Mouse (Mus musculus) neural tube, embryonic 14.5 days (tissue): ENCODE measurements around the gene Nup107. TPM values are rescaled to one million over a fixed set of nuclear protein-coding genes. Genes with fewer than 3 reads are reported as not detected.
"Not testable (repeated sequence)": the region's sequence is repeated elsewhere in the genome, so short reads cannot be mapped to it uniquely, and the experiment has no call there.

Source experiments
- ATAC-seq: fragments of 200-750 bp; cut with Nextera tagmentation; 2 replicates; pipeline ENCODE4 v1.8.0; 2017; ENCODE audit warnings: low read depth, mild to moderate bottlenecking, moderate TSS enrichment, moderate library complexity
- H3K27ac ChIP-seq: fragments of 300-500 bp; sonication (generic); 2 replicates; pipeline ENCODE4 v1.5.1; 2014; ENCODE audit warnings: low read depth, mild to moderate bottlenecking, control low read depth, low read length, moderate library complexity, mixed read lengths
- H3K27me3 ChIP-seq: fragments of 300-500 bp; sonication (generic); 2 replicates; pipeline ENCODE4 v1.6.1; 2014; ENCODE audit warnings: low read length; ENCODE audit not compliant: control insufficient read depth, insufficient read depth
- H3K36me3 ChIP-seq: fragments of 300-500 bp; sonication (generic); 2 replicates; pipeline ENCODE4 v1.6.1; 2014; ENCODE audit warnings: low read length, mixed read lengths; ENCODE audit not compliant: control insufficient read depth, insufficient read depth
- H3K4me1 ChIP-seq: fragments of 300-500 bp; sonication (generic); 2 replicates; pipeline ENCODE4 v1.6.1; 2014; ENCODE audit warnings: low read length; ENCODE audit not compliant: control insufficient read depth, insufficient read depth
- H3K4me2 ChIP-seq: fragments of 300-500 bp; sonication (generic); 2 replicates; pipeline ENCODE4 v1.6.1; 2014; ENCODE audit warnings: mild to moderate bottlenecking, low read depth, low read length, control low read depth
- H3K4me3 ChIP-seq: fragments of 300-500 bp; sonication (generic); 2 replicates; pipeline ENCODE4 v1.5.1; 2014; ENCODE audit warnings: low read depth, low read length, control low read depth, mixed read lengths
- H3K9ac ChIP-seq: fragments of 300-500 bp; sonication (generic); replicated peaks from 2 replicates; pipeline ENCODE4 v1.6.1; 2014; ENCODE audit warnings: low read depth, mild to moderate bottlenecking, control low read depth, low read length, mixed read lengths
- H3K9me3 ChIP-seq: fragments of 300-500 bp; sonication (generic); 2 replicates; pipeline ENCODE4 v1.6.1; 2016; ENCODE audit warnings: low read length; ENCODE audit not compliant: control insufficient read depth
- WGBS: fragments of 180-500 bp; shearing (Covaris S2); extraction: QIAGEN DNeasy Blood & Tissue Kit; methylation state at CpG from one replicate; pipeline ENCODE4 v1.1.7; 2014; 5-methylcytosine and 5-hydroxymethylcytosine counted together
- polyA plus RNA-seq: library from polyadenylated mRNA; unstranded; fragments of >200 nt; fragmentation: Nextera tagmentation; extraction: Ambion mirVana; gene quantifications from 2 replicates; pipeline ENCODE4 v1.2.1, GENCODE M21; 2014

Nup107 gene
- polyA plus RNA-seq, 1 experiment from 2014 or later: 34.5 TPM

DNA sequence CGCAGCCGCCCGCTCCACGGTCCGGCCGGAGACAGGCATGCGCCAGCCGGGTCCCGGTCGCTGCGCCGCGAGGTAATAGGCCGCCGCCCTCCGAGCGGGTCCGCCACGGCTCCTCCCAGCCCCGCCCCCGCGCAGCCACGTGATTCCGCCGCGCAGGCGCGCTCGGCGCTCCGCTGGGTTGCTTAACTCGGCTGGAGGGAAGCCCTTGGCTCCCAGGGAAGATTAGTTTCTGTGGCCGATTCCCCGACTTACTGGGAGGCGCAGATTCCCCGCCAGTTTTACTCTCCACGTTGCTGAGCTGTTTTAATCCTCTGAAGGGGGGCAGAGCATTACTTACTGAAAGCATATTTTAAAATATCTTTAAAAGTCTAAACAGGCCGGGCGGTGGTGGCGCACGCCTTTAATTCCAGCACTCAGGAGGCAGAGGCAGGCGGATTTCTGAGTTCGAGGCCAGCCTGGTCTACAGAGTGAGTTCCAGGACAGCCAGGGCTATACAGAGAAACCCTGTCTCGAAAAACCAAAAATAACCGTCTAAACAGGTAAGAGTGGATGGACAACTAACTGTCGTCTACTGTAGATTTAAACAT, 46.1 kb downstream of the Nup107 start, which contains the start of gene Slc35e3:
Slc35e3 (minus strand) TSS at position 69 of the 587 bp plus-strand sequence.
- Histone ChIP-seq H3K27ac (no peak within 1 kb of the TSS), H3K36me3 (peaks cover 8% of the 10 kb centered on the region), H3K4me1 (peaks cover 20% of the 10 kb centered on the region), H3K4me2 (peak within 1 kb of the TSS; percentile 63), H3K4me3 (peak within 1 kb of the TSS; percentile 53), H3K27me3 (no peaks in the 10 kb centered on the region), H3K9ac (peak within 1 kb of the TSS; percentile 58), H3K9me3 (no peaks in the 10 kb centered on the region)
- 17% methylated on average over 36 of the region's 46 CpGs for WGBS
- ATAC-seq: peak; percentile 98

DNA sequence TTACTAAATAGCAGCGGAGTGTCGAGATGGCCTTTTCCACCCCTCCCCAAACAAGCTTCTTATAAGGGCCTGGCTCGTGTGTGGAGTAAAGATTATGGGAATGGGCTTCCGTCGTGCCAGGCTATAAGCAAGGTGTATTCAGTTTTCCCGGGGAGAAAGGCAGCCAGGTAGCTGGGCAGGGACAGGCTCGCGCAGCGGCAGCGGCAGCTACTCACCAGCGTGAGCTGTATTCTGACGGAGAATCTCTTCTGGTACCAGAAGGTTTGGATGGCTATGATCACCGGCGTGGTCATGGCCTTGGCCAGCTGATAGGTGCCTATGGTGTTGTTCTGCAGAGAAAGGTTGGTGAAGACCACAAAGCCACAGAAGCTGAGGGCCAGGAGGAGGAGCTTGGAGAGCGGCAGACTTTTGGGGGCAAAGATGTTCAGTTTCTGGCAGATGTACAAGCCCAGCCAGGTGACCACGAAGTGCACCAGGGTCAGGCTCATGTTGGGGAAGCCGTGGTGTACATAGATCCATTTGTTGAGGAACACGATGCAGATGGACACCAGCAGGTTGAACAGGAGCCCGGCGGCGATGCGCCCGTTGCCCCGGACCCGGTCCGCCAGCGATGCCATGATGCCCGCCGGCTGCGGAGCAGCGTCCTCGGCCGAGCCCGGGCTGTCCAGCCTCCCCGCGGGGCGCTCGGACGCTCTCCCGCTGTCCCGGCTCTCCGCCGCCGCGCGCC, 46.8 kb downstream of the Nup107 start:
- H3K36me3 ChIP-seq, H3K9me3 ChIP-seq, H3K27me3 ChIP-seq, H3K27ac ChIP-seq: not testable (repeated sequence)
- peak; percentile 69 for ATAC-seq
- Histone ChIP-seq H3K4me1 (peaks cover 20% of the 10 kb centered on the region), H3K9ac (peak overlapping the region; percentile 58), H3K4me3 (peak overlapping the region; percentile 53), H3K4me2 (peak overlapping the region; percentile 63)
- WGBS: 2% methylated on average over 12 of the region's 46 CpGs

DNA sequence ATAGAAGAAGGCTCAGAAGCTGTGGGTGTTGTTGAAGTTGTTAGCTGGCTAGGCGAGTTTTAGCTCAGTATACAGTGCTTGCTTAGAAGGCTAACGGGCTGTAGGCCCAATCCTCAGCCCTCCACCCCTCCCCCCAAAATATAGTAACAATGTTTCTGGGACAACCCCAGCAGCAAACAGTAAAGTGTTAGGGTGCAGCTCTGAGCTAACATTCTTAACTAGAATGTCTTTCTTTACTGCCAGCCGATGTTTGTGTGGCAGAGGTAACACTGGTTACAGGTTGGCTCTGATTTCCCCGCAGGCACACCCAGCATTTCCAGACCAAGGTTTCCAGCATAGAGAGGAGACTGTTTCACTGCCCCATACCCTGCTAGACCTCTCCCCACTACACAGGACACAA, 48.6 kb downstream of the Nup107 start:
- 81% methylated on average over 4 of the region's 4 CpGs for whole genome bisulfite sequencing
- Histone ChIP-seq H3K9me3 (no peaks in the 10 kb centered on the region), H3K36me3 (peaks cover 11% of the 10 kb centered on the region), H3K27me3 (no peaks in the 10 kb centered on the region), H3K4me3 (no peak overlapping the region), H3K9ac (no peak overlapping the region; the same call in 1 of the 2 replicates), H3K27ac (no peak overlapping the region), H3K4me1 (peaks cover 20% of the 10 kb centered on the region), H3K4me2 (peak overlapping the region; percentile 63; the same call in 1 of the 2 replicates)
- ATAC-seq: no peak

GRCm38 (mm10) chr10:117743182-117743581, 49.3 kb downstream of the Nup107 start:
- WGBS: 91% methylated on average over 2 of the region's 2 CpGs
- ATAC-seq: no peak
- no peak overlapping the region for H3K27ac ChIP-seq
- peaks cover 18% of the 10 kb centered on the region for H3K36me3 ChIP-seq
- H3K9ac ChIP-seq: no peak overlapping the region
- peaks cover 20% of the 10 kb centered on the region for H3K4me1 ChIP-seq
- H3K9me3 ChIP-seq: no peaks in the 10 kb centered on the region
- no peak overlapping the region for H3K4me2 ChIP-seq
- H3K4me3 ChIP-seq: no peak overlapping the region
- no peaks in the 10 kb centered on the region for H3K27me3 ChIP-seq

DNA sequence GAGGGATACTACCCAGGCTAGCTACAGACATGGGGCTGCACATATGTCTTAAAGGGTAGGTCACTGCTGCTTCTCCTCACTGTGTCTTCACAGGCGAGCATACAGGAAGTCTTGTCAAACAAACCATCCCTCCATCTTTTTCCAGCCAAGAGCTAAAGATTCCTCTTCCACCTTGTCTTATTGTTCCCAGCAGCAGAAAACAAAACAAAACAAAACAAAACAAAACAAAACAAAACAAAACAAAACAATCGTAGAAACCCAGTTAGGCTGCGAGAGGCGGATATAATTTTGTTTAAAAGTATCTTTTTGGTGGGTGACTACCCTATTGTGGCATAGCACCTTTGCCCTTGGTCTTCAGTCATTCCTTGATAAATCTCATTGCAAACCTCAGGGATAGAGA, 49.9 kb downstream of the Nup107 start:
- H3K9ac ChIP-seq: no peak overlapping the region
- no peak overlapping the region for H3K27ac ChIP-seq
- H3K36me3 ChIP-seq: peaks cover 22% of the 10 kb centered on the region
- 92% methylated on average over 4 of the region's 4 CpGs for WGBS
- no peaks in the 10 kb centered on the region for H3K9me3 ChIP-seq
- H3K4me3 ChIP-seq: no peak overlapping the region
- no peaks in the 10 kb centered on the region for H3K27me3 ChIP-seq
- H3K4me2 ChIP-seq: no peak overlapping the region
- no peak for ATAC-seq
- peaks cover 20% of the 10 kb centered on the region for H3K4me1 ChIP-seq

DNA sequence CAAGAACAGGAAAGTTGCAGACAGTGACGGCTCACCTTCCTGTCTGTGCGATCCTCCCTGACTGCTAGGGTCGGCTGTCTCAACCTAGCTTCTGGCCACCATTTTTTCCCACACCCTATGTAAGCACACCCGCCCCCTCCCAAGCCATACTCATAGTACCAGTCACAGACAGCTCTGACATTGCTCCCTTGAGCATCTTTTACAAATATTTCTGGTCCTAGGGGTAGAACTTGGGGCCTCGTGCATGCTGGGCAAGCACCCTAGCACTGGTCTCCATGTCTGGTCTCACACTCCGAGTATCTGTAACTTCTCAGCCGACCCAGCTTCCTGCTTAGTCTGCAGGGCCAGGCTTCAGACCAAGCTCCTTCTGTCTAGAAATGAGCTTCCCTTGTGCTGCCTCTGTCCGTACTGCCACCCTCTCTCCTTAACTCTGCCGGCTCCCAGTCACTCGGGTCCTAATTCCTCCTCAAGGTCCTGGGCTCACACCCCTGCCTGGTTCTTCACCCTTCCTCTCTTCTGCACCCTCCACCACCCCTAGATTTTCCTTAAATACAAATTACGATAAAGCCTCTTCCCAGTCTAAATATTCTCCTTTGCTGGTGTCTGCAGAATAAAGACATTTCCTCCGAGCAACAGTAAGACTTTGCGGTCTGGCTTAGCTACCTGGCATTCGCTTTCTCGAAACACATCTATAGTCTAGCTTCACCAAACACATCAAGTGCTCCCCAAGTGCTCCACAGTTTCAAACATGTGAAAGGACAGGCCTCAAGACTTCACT, 50.6 kb downstream of the Nup107 start:
- Histone ChIP-seq H3K27me3 (no peaks in the 10 kb centered on the region), H3K4me1 (peaks cover 20% of the 10 kb centered on the region), H3K9me3 (no peaks in the 10 kb centered on the region), H3K36me3 (peaks cover 29% of the 10 kb centered on the region), H3K27ac (no peak overlapping the region), H3K4me3 (no peak overlapping the region), H3K4me2 (no peak overlapping the region), H3K9ac (no peak overlapping the region)
- ATAC-seq: no peak
- WGBS: 90% methylated on average over 15 of the region's 15 CpGs

DNA sequence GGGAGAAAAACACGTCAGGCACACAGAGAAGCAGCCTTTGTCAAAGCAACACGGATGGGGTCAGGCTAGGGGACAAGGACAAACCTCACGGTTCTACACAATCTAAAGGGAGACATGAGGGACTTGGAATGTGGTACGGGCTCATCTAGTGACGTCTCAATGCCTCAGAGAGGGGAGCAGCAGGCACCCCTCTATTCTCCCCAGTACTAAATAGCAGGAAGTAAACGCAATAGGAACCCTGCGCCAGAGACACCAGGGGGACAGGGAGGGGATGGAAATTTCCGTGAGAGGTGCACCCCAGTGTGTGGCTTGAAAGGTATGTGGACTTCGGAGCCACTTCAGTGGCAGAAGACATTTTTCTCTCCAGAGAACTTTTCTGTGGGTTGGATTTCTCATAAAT, 51.6 kb downstream of the Nup107 start:
- WGBS: 88% methylated on average over 9 of the region's 9 CpGs
- Histone ChIP-seq H3K4me3 (no peak overlapping the region), H3K4me1 (peaks cover 20% of the 10 kb centered on the region), H3K36me3 (peaks cover 37% of the 10 kb centered on the region), H3K27ac (no peak overlapping the region), H3K9me3 (no peaks in the 10 kb centered on the region), H3K4me2 (no peak overlapping the region), H3K27me3 (no peaks in the 10 kb centered on the region), H3K9ac (no peak overlapping the region)
- ATAC-seq: no peak

DNA sequence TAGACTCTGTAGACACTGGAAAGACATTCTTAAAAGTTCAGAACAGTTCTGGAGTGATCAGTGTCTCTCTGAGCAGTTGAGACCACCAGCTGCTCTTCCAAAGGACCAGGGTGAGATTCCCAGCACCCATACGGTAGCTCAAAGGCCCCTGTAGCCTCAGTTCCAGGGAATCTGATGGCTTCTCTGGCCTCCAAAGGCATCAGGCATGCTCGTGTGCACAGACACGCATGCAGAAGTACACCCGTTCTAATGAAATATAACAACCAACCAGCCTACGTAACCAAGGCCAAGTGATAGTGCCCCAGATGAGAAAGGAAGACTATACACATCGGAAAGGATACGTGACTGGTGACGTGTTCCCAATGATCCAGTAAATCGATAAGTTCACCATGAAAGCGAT, 52.3 kb downstream of the Nup107 start:
- peaks cover 37% of the 10 kb centered on the region for H3K36me3 ChIP-seq
- peaks cover 17% of the 10 kb centered on the region for H3K4me1 ChIP-seq
- no peaks in the 10 kb centered on the region for H3K9me3 ChIP-seq
- WGBS: 97% methylated on average over 10 of the region's 10 CpGs
- H3K4me2 ChIP-seq: no peak overlapping the region
- ATAC-seq: no peak
- no peak overlapping the region for H3K27ac ChIP-seq
- no peaks in the 10 kb centered on the region for H3K27me3 ChIP-seq
- H3K4me3 ChIP-seq: no peak overlapping the region
- H3K9ac ChIP-seq: no peak overlapping the region

DNA sequence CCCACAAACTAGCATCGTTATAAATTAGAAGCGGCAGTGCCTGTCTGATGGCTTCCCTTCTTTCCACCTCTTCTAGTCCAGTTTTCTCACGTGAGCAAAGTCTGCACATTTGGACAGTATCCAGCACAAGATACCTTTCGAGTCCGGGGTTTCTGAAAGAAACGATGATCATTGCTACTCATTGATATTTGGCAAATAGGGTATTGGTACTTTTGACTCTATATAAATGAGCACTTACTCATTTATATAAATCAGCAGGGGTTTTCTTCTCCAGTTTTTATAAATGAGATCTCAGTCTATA, 52.9 kb downstream of the Nup107 start:
- ATAC-seq: no peak
- Histone ChIP-seq H3K36me3 (peaks cover 37% of the 10 kb centered on the region), H3K4me1 (peaks cover 11% of the 10 kb centered on the region), H3K9me3 (no peaks in the 10 kb centered on the region), H3K27me3 (no peaks in the 10 kb centered on the region), H3K27ac (no peak overlapping the region), H3K4me3 (no peak overlapping the region), H3K4me2 (no peak overlapping the region), H3K9ac (no peak overlapping the region)
- WGBS: 96% methylated on average over 6 of the region's 6 CpGs
